ENCODE assay signal across 23 mouse cellular contexts in the genomic region with DNA sequence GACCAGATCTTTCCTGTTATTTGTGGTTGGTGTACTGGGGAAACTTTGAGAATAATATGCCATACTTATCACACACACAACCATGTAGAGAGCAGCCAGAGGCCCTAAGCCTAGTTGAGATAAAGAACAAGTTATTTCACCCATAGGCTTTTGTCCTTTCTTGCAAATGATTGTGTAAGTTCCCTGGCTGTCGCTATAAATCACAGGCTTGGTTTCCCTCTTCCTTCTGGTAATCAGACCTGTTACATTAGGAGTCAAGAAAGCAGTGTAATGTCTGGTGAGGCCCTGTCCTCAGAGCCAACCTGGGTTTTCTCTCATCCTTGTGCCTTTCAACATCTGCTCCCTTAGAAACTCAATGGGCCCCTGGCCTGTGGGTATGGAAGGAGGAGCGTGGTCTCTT.
"Had no signal": no experiment of that assay in that cellular context is flagged by ENCODE, and none has a peak within 500 bp of the region (broad histone marks: within the 10 kb centered on the region; RNA-seq: fewer than 3 reads in every experiment).

No protein-coding gene starts in this region.

- H3K27me3 ChIP-seq: liver, embryonic 13.5 days; midbrain, embryonic 12.5 days; midbrain, embryonic 15.5 days; neural tube, embryonic 12.5 days; neural tube, embryonic 15.5 days; stomach, embryonic 15.5 days had no signal

- H3K9ac ChIP-seq: limb, embryonic 13.5 days; liver, embryonic 13.5 days; midbrain, embryonic 12.5 days; midbrain, embryonic 15.5 days; neural tube, embryonic 12.5 days; neural tube, embryonic 15.5 days; stomach, embryonic 15.5 days had no signal

- H3K4me1 ChIP-seq: neural tube, embryonic 12.5 days; stomach, embryonic 15.5 days had no signal

- H3K27ac ChIP-seq: limb, embryonic 13.5 days; liver, embryonic 13.5 days; midbrain, embryonic 12.5 days; midbrain, embryonic 15.5 days; neural tube, embryonic 12.5 days; neural tube, embryonic 15.5 days; stomach, embryonic 15.5 days had no signal

- DNase-seq: kidney, adult 18-20 months; kidney, adult 9 months; kidney, postnatal 14 days; kidney, postnatal 4 days; layer of hippocampus, postnatal 36 days; liver; liver, embryonic 13.5 days; lung, adult 2 months; lung, postnatal 14 days; lung, postnatal 4 days; right cerebral cortex, postnatal 14 days; spleen, adult 18-20 months; thymus, adult 2 months; thymus, postnatal 14 days; thymus, postnatal 4 days had no signal

- ATAC-seq: intestine, embryonic 16.5 days; midbrain, embryonic 15.5 days had no signal

- H3K4me3 ChIP-seq: limb, embryonic 10.5 days; limb, embryonic 13.5 days; liver, embryonic 13.5 days; midbrain, embryonic 12.5 days; midbrain, embryonic 15.5 days; neural tube, embryonic 12.5 days; neural tube, embryonic 15.5 days; stomach, embryonic 15.5 days had no signal

- H3K9me3 ChIP-seq: limb, embryonic 10.5 days; limb, embryonic 13.5 days; liver, embryonic 13.5 days; midbrain, embryonic 12.5 days; midbrain, embryonic 15.5 days; neural tube, embryonic 12.5 days; neural tube, embryonic 15.5 days; stomach, embryonic 15.5 days had no signal

- H3K4me2 ChIP-seq: limb, embryonic 13.5 days; liver, embryonic 13.5 days; midbrain, embryonic 12.5 days; midbrain, embryonic 15.5 days; neural tube, embryonic 12.5 days; neural tube, embryonic 15.5 days; stomach, embryonic 15.5 days had no signal

- H3K36me3 ChIP-seq: limb, embryonic 10.5 days; limb, embryonic 13.5 days; liver, embryonic 13.5 days; midbrain, embryonic 12.5 days; midbrain, embryonic 15.5 days; neural tube, embryonic 12.5 days; neural tube, embryonic 15.5 days; stomach, embryonic 15.5 days had no signal
